In genomic region chr10:121461404-121462161, GRCm38 (mm10) we compare ENCODE assay signal across 8 mouse cellular contexts. TPM values are rescaled to one million over a fixed set of nuclear protein-coding genes. Genes with fewer than 3 reads are reported as not detected.
A peak's percentile ranks its signal among the peaks of the same experiment; 100 is the strongest.
DNase-seq lines count a peak whose midpoint lies in the region; ATAC-seq and TF ChIP-seq lines count a peak whose summit lies in the region.

No protein-coding gene starts in this region.

- DNase-seq in Patski (ENCODE audit: low read depth, low spot score) = peak; percentile 74
- peak; percentile 40 to 56 for DNase-seq in cerebellum, adult 18-20 months
- peak; percentile 66 for DNase-seq in gastrocnemius, adult 2 months
- DNase-seq in hindbrain, postnatal 0 days (ENCODE audit: low spot score) = peak; percentile 66
- DNase-seq in liver, embryonic 13.5 days = no peak
- DNase-seq in midbrain, postnatal 0 days (ENCODE audit: low spot score) = peak; percentile 64
- DNase-seq in MN1 (ENCODE audit: low spot score) = no peak
- no peak for DNase-seq in right cerebral cortex, adult 18-20 months

- intact Hi-C loops in gastrocnemius, adult 2 months (cut with DNase I) = no loop called here

- in situ Hi-C loops in Patski (cut with MboI; ENCODE audit: low pct_unique_long_range_greater_than_20kb) = loop anchor here (10.0 kb wide), 1 partner anchor 47 kb away; no protein-coding TSS in a partner anchor

- peak; percentile 94 for ATAC-seq in Patski
- ATAC-seq in hindbrain, postnatal 0 days = peak; percentile 89
- ATAC-seq in liver, embryonic 13.5 days (ENCODE audit: low read depth) = 0 out of 2 replicates have a peak, but pooled peaks have one; percentile 29
- peak; percentile 72; the same call in 1 of the 2 replicates for ATAC-seq in midbrain, postnatal 0 days (ENCODE audit: low FRiP score)

- no peaks in the 10 kb centered on the region for H3K9me3 ChIP-seq in hindbrain, postnatal 0 days (ENCODE audit: low read length)
- H3K9me3 ChIP-seq in liver, embryonic 13.5 days (replicated peaks) = no peaks in the 10 kb centered on the region
- H3K9me3 ChIP-seq in midbrain, postnatal 0 days (ENCODE audit: low read length) = no peaks in the 10 kb centered on the region

- peak overlapping the region; percentile 28 for H3K9ac ChIP-seq in hindbrain, postnatal 0 days (replicated peaks; ENCODE audit: low read length)
- no peak overlapping the region for H3K9ac ChIP-seq in liver, embryonic 13.5 days
- no peak overlapping the region for H3K9ac ChIP-seq in midbrain, postnatal 0 days (replicated peaks; ENCODE audit: low read length, poor library complexity, severe bottlenecking)

- WGBS in hindbrain, postnatal 0 days = 7% methylated on average over 22 of the region's 22 CpGs
- 14% methylated on average over 22 of the region's 22 CpGs for WGBS in liver, embryonic 13.5 days (ENCODE audit: insufficient replicate concordance)
- 10% methylated on average over 22 of the region's 22 CpGs for WGBS in midbrain, postnatal 0 days

- no peaks in the 10 kb centered on the region for H3K27me3 ChIP-seq in Patski
- no peaks in the 10 kb centered on the region for H3K27me3 ChIP-seq in hindbrain, postnatal 0 days (ENCODE audit: insufficient read depth, low read length)
- no peaks in the 10 kb centered on the region for H3K27me3 ChIP-seq in liver, embryonic 13.5 days
- no peaks in the 10 kb centered on the region for H3K27me3 ChIP-seq in midbrain, postnatal 0 days (ENCODE audit: insufficient read depth, low read length)

- H3K4me1 ChIP-seq in hindbrain, postnatal 0 days (ENCODE audit: insufficient read depth, low read length) = peaks cover 19% of the 10 kb centered on the region
- H3K4me1 ChIP-seq in liver, embryonic 13.5 days (replicated peaks) = peaks cover 57% of the 10 kb centered on the region
- H3K4me1 ChIP-seq in midbrain, postnatal 0 days (ENCODE audit: insufficient read depth, low read length) = 0 out of 2 replicates have a peak, but pooled peaks cover 4% of the 10 kb centered on the region

- H3K27ac ChIP-seq in gastrocnemius, adult 2 months = peak overlapping the region; percentile 83
- H3K27ac ChIP-seq in hindbrain, postnatal 0 days = peak overlapping the region; percentile 72
- peak overlapping the region; percentile 41; the same call in 1 of the 2 replicates for H3K27ac ChIP-seq in liver, embryonic 13.5 days
- H3K27ac ChIP-seq in midbrain, postnatal 0 days (ENCODE audit: low read depth, low read length) = 0 out of 2 replicates have a peak overlapping the region, but pooled peaks have one; percentile 19

- peak overlapping the region; percentile 68 for H3K4me3 ChIP-seq in gastrocnemius, adult 2 months
- H3K4me3 ChIP-seq in hindbrain, postnatal 0 days (ENCODE audit: low read length) = peak overlapping the region; percentile 16
- H3K4me3 ChIP-seq in liver, embryonic 13.5 days (replicated peaks) = 0 out of 2 replicates have a peak overlapping the region, but pooled peaks have one; percentile 7
- no peak overlapping the region for H3K4me3 ChIP-seq in midbrain, postnatal 0 days (ENCODE audit: low read depth, low read length)

- peak; percentile 37 for TF ChIP-seq CTCF in Patski (IDR thresholded peaks at IDR 0.05)
- no peak for TF ChIP-seq CTCF in gastrocnemius, adult 2 months (IDR thresholded peaks at IDR 0.05)
- no peak for TF ChIP-seq CTCF in hindbrain, postnatal 0 days (IDR thresholded peaks at IDR 0.05; ENCODE audit: low read depth)
- TF ChIP-seq CTCF in midbrain, postnatal 0 days (IDR thresholded peaks at IDR 0.05) = no peak

- H3K4me2 ChIP-seq in hindbrain, postnatal 0 days (ENCODE audit: low read depth, low read length) = peak overlapping the region; percentile 49
- H3K4me2 ChIP-seq in liver, embryonic 13.5 days = peak overlapping the region; percentile 22
- H3K4me2 ChIP-seq in midbrain, postnatal 0 days (ENCODE audit: low read depth, low read length, poor library complexity, severe bottlenecking) = peak overlapping the region; percentile 4

- CTCF ChIA-PET in Patski (lab: Charles Lee) = interaction anchor here (0.7 to 2.0 kb wide), 7 partner anchors 10 to 38 kb away, joined by 3 to 8 read pairs (median 4); no protein-coding TSS in a partner anchor

- POLR2A ChIA-PET in Patski (lab: Charles Lee) = interaction anchor here (0.6 to 1.8 kb wide), 6 partner anchors 9 to 43 kb away, joined by 4 to 8 read pairs (median 4); no protein-coding TSS in a partner anchor

- no peaks in the 10 kb centered on the region for H3K36me3 ChIP-seq in hindbrain, postnatal 0 days (ENCODE audit: insufficient read depth, low read length)
- peaks cover 3% of the 10 kb centered on the region; the same call in 1 of the 2 replicates for H3K36me3 ChIP-seq in liver, embryonic 13.5 days
- H3K36me3 ChIP-seq in midbrain, postnatal 0 days (ENCODE audit: insufficient read depth, low read length) = no peaks in the 10 kb centered on the region

RNA-seq across cellular contexts. Expression of gene Rassf3, which starts 14.6 kb away (rescaled TPM):
- polyA plus RNA-seq in Patski (2021) = 27.0 TPM
- total RNA-seq in gastrocnemius, adult 2 months (2021) = 10 to 100 TPM; 29.2 to 47.3 TPM
- 7.4 and 11.1 TPM in 2 replicates for total RNA-seq in hindbrain, postnatal 0 days (2014; rRNA removed)
- polyA plus RNA-seq in hindbrain, postnatal 0 days (2015; fragmentation: Nextera tagmentation; extraction: Ambion mirVana) = 5.7 and 6.0 TPM in 2 replicates
- 7.4 and 9.5 TPM in 2 replicates for polyA plus RNA-seq in liver, embryonic 13.5 days (2015; fragmentation: Nextera tagmentation; extraction: Ambion mirVana)
- total RNA-seq in midbrain, postnatal 0 days (2014; rRNA removed) = 5.8 and 6.0 TPM in 2 replicates
- 3.0 and 3.4 TPM in 2 replicates for polyA plus RNA-seq in midbrain, postnatal 0 days (2015; fragmentation: Nextera tagmentation; extraction: Ambion mirVana)

Comparison
In these comparisons a context has a peak if more than half of its experiments do, and no peak if none do; other contexts are left out.
1. ATAC-seq: peak in every context shown above with its lines; median percentile 94 in Patski; 89 in hindbrain, postnatal 0 days; 72 in midbrain, postnatal 0 days; 29 in liver, embryonic 13.5 days.
2. DNase-seq: peak in Patski (single experiment), cerebellum, adult 18-20 months (2 of 2), gastrocnemius, adult 2 months (single experiment), hindbrain, postnatal 0 days (single experiment) and midbrain, postnatal 0 days (single experiment); none in liver, embryonic 13.5 days (single experiment), MN1 (single experiment) and right cerebral cortex, adult 18-20 months (single experiment).
3. H3K27ac ChIP-seq: peak in every context shown above with its lines; median percentile 83 in gastrocnemius, adult 2 months; 72 in hindbrain, postnatal 0 days; 41 in liver, embryonic 13.5 days; 19 in midbrain, postnatal 0 days.
4. Peak in every context shown above with its lines, with median percentiles within 50 percentile points of each other: H3K4me2 ChIP-seq.